Mouse (Mus musculus): ENCODE results near the gene Asl.

Gene Asl

DNA sequence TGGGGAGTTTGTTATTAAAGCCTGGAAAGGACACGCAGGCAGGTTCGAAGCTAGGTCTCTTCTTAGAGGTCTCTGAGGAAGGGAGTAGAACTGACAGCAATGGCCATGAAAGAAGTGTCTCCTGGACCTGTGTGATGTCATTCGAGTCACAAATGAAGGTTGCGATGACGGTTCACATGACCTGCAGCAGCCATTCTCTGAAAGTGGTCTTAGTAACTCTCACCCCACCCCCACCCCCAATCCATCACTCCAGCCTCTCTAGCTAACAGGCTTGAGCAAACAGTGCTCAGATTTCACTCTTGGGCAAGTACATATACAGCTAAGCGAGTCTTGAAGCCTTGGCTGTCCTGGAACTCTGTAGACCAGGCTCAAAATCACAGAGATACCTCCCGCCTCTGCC lies 25.8 kb downstream of the Asl start:
- no peak for DNase-seq (ENCODE audit: low spot score)

- peak; percentile 69 for DNase-seq (ENCODE audit: low spot score)
Measured at GRCm38 (mm10) chr5:130002301-130003146, 26.5 kb downstream of the Asl start, which contains the start of gene Gusb. TSS of gene Gusb (minus strand) at chr5:130003049.

DNA sequence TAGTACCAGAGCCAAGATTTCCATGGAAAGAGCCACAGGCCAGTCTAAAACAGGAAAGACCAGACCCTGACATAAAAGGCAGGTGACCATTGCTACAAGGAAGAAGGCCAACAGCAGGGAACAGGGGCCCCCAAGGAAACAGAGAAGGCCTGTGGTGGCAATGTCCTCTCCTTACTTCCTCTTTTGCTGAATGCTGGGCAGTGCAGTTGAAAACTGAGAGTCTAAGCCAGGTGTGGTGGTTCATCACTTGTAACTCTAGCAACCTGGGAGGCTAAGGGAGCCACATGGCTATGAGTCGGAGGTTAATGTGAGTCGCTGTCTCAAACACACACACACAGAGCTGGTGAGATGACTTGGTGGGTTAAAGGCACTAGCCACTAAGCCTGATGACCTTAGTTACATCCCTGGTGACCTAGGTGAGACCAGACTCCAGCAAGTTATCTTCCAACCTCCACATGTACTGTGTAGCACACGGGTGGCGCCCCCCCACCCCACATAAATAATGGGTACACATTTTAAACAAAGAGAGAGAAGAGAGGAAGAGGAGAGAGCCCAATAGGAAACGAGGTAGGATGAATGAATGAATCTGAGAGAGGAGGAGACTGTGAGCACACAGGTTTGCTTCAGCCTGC lies 27.6 kb downstream of the Asl start:
- DNase-seq (ENCODE audit: low spot score) = no peak

- no peak for DNase-seq (ENCODE audit: low spot score)
Measured at GRCm38 (mm10) chr5:130000735-130001134, 28.3 kb downstream of the Asl start.

- DNase-seq (ENCODE audit: low spot score) = peak; percentile 43
Measured at GRCm38 (mm10) chr5:129999097-129999496, 29.9 kb downstream of the Asl start.

- DNase-seq (ENCODE audit: low spot score) = no peak
Measured at GRCm38 (mm10) chr5:129997700-129998099, 31.3 kb downstream of the Asl start.

DNA sequence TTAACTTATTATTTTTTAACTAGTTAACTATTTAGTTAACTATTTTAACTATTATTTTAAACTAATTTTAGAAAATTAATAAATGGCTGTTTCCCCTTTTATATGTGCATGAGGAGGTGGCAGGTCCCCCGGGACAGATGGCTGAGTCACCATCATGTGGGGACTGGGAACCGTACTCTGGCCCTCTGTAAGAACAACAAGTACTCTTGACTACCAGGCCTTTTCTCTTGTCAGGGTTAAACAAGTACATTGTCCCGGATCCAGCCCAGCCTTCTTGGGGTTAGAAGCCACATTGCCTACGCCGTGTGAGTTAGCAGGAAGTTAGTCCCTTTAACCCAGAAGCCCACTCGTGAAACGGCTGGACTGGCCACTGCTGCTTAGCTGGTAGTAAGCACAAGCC lies 34.1 kb downstream of the Asl start:
- no peak for DNase-seq (ENCODE audit: low spot score)

- DNase-seq (ENCODE audit: low spot score) = no peak
Measured at GRCm38 (mm10) chr5:129993374-129993773, 35.7 kb downstream of the Asl start.

DNA sequence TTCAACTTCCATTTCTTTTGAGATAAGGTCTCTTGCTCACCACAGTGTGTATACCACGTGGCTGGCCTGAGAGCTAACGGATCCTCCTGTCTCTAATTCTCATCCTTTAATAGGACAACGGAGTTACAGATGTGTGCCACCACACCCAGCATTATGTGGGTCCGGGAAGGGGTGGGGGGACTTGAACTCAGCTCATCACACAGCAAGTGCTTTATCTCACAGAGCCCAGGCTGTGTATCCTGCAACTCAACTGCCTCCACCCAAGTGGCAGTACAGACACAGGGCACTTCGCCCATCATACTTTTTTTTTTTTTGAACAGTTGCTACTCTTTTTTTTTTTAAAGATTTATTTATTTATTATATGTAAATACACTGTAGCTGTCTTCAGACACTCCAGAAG lies 37.1 kb downstream of the Asl start:
- DNase-seq (ENCODE audit: low spot score) = no peak

- DNase-seq (ENCODE audit: low spot score) = no peak
Measured at GRCm38 (mm10) chr5:129989376-129989775, 39.7 kb downstream of the Asl start.

- no peak for DNase-seq (ENCODE audit: low spot score)
Measured at GRCm38 (mm10) chr5:129980216-129980615, 48.8 kb downstream of the Asl start.

- DNase-seq (ENCODE audit: low spot score) = no peak
Measured at GRCm38 (mm10) chr5:129978608-129979007, 50.4 kb downstream of the Asl start.

GRCm38 (mm10) chr5:129977768-129978167 lies 51.3 kb downstream of the Asl start:
- DNase-seq (ENCODE audit: low spot score) = no peak

DNA sequence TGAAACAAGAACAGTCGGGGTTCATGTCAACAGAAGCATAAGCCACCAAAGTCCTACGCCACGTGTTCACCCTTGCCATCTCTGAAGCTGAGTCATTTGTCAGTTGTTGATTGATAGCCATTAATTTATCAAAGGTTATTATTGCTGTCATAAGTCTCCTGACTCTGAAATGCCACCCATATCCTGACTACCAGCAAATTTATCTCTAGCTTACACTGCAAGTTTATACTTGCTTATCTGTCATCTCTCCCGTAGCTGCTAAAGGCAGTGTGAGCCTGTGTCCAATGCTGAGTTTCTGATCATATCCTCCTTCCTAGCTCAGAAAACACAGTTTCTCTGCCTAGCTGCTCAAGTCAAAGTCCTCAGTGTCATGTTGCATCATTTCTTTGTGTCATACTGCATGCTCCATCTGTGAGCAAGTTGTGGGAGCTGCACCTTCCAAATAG lies 54.2 kb downstream of the Asl start:
- DNase-seq (ENCODE audit: low spot score) = no peak

GRCm38 (mm10) chr5:129974354-129974753 lies 54.7 kb downstream of the Asl start:
- DNase-seq (ENCODE audit: low spot score) = no peak

DNA sequence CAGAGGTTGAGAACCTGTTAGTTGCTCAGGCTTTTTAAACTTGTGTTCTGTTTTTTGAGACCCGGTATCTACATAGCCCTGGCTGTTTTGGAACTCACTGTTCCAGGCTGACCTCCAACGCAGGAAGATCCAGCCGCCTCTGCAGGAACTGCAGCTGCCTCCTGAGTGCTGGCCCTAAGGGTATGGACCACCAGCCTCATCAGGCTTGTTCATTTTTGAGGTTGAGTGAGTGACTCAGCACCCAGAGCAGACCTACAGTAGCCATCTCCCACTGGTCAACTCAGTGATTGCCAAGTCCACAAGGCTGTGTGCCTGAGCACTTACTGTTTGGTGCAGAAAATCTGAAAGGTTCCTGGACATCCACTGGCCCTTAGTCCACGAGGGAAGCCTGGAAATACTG lies 57.6 kb downstream of the Asl start:
- no peak for DNase-seq (ENCODE audit: low spot score)

GRCm38 (mm10) chr5:129968417-129968816 lies 60.6 kb downstream of the Asl start:
- DNase-seq (ENCODE audit: low spot score) = no peak

GRCm38 (mm10) chr5:129966448-129966847 lies 62.6 kb downstream of the Asl start:
- DNase-seq (ENCODE audit: low spot score) = no peak

DNA sequence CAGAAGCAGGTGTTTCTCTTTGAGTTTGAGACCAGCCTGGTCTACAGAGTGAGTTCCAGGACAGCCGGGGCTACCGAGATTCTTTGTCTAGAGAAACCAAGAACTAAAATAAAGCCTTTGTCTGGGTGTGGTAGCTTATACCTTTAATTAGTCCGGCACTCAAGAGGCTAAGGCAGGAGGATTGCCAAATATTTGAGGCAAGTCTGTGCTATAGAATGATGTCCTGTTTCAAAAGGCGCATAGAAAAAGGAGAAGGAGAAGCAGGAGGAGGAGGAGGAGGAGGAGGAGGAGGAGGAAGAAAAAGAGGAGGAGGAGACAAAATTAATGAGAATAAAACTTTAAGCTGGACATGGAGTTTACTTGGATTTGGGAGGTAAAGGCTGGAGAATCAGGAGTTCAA lies 65.8 kb downstream of the Asl start:
- no peak for DNase-seq (ENCODE audit: low spot score)

Data from urinary bladder, postnatal 25 days (tissue).